Mouse (Mus musculus): ENCODE data around the gene Tsx. TPM values are rescaled to one million over a fixed set of nuclear protein-coding genes. Genes with fewer than 3 reads are reported as not detected.

Gene Tsx
- total RNA-seq (2023), result not detected

GRCm38 (mm10) chrX:103414167-103414566, at the start of gene Tsx:
Gene Tsx (plus strand): TSS chrX:103414467.

GRCm38 (mm10) chrX:103421710-103422109, 7.4 kb downstream of the Tsx start, which contains the start of gene Gm26992:
Gene Gm26992 (plus strand): TSS chrX:103422010.

Other genes starting within 250 kb of the Tsx start
- gene Nap1l2, start 227.8 kb upstream of the Tsx start, total RNA-seq (2023), result not detected
- not detected for gene Cdx4, start 93.1 kb upstream of the Tsx start, total RNA-seq (2023)
- 1.0 TPM for gene Chic1, start 58.0 kb upstream of the Tsx start, total RNA-seq (2023)
- not detected for gene Gm26992, start 7.5 kb downstream of the Tsx start, total RNA-seq (2023)
- gene Zcchc13, start 216.1 kb downstream of the Tsx start, total RNA-seq (2023), result not detected

Data from CD8-positive naive resting alpha-beta T cell, adult 57 days (primary cell).